Mouse (Mus musculus): ENCODE data around the gene Rpl13a. TPM values are rescaled to one million over a fixed set of nuclear protein-coding genes. Genes with fewer than 3 reads are reported as not detected.

Rpl13a gene
- 253 TPM for polyA plus RNA-seq (2014; fragmentation: Illumina TruSeq; extraction: RNeasy Lipid Tissue Mini Kit (QIAGEN cat#74804); ENCODE audit: low read depth, low replicate concordance)

DNA sequence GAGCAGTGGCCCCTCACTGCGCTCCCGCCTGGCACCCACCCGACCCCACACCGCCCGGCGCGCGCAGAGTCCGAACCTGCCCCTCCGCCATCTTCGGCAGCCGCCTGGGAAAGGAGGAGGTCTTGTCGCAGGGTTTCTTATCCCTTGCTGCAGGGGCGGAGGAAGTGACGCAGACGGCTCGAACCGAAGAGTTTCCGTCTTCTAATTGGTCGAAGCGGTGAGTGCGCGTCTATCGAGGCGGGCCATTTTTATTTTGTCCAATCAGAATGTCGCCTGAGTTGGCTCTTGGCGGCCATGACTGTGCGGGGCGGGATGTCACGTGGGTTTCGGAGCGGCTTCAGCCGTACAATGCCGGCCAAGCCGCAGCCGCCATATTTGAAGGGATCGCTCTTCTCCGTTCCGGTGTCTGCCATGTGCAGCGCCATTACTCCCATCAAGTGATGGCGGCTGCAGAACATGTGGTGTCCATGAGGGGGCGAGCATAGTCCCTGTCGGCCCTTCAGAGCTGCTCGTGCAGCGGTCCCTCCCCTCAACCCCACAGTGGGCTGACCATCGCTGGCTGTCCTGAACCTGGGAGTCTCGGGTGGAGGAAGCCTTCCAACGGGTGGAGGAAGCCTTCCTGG, at the start of gene Rpl13a:
Gene Rpl13a (minus strand): TSS at position 138 of the 623 bp plus-strand sequence.

DNA sequence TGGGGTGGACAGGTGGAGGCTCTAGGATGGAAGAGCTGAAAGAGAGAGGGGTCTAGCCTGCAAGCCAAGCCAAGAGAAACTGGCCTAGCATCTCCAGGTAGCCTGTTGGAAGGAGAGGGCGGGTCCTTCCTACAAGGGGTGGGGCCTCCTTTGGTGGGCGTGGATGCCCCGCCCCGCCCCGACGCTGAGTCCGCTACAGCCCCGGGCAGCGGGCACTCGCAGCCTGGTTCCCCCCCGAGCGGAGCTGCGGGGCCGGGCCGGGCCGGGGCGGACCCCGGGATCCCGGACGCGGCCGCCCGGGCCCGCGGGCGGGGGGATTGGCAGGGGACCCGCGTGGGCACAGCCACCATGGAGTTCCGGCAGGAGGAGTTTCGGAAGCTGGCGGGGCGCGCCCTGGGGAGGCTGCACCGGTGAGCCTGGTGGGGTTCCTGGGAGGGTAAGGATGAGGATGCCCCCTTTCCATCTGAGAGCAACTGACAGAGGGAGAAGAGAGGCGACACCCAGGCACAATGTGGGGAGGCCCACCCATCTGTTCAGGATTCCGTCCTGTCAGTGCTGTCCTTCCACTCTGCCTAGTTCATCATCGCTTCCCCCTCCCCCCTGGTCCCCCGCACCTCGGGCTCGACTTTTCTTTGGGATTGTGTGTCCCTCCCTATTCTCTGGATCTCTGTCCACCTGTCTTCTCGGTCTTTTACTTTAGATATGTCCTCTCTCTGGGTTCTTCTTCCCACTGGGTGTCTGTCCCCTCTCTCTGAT, 35.4 kb upstream of the Rpl13a start, which contains the start of gene Slc17a7:
Gene Slc17a7 (plus strand): TSS at position 215 of the 756 bp plus-strand sequence.

DNA sequence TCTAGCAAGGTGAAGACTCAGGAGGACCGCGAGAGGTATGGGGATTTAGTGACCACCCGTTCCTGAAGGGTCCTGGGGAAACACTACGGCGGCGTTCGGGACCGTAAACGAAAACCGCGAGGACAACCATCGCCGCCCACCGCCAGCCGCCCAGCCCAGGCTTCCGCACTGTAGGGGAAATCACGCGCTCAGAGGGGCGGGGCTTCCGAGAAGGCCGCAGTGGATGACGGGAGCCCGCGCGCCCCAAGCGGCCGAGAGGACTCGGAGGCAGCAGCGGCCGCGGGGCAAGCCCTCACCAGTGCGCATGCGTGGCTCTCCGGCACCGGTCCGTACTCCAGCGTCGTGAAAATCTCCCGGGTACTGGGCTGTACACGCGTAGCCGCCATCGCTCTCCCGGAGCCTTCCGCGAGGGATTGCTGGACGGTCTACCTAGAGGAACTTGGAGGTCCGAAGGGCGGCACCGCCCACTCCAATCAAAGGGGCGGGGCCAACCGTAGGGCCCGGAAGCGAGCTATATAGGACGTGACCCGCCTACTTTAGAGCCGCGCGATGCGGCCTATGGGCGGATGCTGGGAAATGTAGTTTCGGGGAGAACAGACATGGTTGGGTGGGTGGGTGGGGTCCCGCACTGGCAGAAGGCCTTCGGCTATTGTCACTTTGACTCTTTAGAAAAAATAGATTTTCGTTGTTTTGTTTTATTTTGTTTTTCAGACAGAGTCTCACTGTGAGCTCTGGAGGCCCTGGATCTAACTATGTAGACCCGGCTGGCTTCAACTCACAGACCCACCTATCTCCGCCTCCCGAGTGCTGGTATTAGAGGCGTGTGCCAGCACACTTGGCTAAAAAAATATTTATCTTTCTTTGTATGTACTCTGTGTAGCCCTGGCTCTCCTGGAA, 25.8 kb upstream of the Rpl13a start, which contains the start of the genes Pih1d1 and Aldh16a1:
Gene Pih1d1 (plus strand): TSS at position 208 of the 897 bp plus-strand sequence.
Gene Aldh16a1 (minus strand): TSS at position 489 of the 897 bp plus-strand sequence.

DNA sequence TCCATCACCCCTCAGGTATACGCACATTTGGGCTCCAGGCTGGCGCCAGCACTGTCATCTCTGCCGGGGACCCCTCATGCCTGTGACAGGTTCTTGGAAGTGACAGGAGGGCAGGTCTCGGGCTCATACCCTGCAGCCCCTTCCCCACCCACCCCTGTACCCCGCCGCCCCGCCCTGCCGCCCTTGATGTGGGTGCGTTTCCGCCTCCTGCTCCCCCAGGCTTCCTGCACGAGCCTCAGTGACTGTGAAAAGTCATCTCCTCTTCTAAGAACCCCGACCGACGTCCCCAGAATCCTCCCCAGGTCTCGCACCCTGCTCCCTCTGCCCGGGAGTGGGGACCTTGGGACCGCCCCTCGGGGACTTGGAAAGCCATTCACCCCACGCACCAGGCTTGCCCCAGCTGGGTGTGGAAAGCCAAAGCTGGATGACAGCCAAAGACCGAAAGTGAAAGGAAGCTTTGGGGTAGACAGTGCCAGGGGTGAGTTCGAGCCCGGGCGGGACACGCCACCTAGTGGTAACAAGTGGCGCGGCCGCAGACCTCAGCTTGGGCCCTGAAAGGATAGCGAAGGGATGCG, 7.5 kb upstream of the Rpl13a start, which contains the start of the genes Gm45713 and Flt3l:
Gene Gm45713 (minus strand): TSS at position 239 of the 575 bp plus-strand sequence.
Gene Flt3l (minus strand): TSS at position 440 of the 575 bp plus-strand sequence.

DNA sequence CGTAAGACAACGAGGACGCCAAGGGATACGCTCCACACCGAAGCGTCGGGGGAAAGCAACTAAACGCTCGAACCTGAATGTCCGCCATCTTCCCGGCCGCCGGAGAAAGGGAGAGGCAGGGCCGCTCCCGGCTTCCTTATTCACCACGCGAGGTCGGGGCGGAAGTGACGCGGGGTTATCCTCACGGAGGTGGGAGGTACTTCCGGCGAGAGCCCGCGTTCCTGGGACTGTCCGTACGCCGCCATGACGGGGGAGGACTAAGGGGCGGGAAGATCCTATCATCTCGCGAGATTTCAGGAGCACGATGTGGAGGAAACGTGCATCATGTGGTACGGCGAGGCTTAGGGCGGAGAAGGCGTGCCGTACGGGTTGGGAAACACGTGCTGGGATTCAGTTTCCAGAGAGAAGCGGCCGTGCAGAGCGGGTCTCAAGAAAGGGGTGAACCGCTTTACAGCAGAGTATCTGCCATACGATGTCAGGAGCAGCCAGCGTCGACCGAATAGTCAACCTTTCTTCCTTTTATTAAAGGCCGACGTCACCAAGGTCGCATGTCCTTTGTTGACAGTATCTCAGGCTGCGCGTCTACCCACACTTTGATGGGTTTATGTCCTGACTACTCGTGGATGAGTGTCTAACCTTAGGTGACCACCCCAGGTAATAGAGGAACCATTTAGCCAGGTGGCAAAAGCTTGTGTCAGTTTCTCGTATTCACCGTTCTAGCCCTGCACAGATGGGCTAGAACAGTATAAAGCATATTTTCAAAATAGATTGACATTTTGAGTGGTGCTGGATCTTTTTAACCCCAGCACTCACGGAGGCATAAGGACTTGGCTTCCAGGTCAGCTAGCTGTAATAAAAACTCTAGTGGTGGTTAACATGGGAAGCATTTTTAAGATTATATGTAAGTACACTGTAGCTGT, 4.1 kb downstream of the Rpl13a start, which contains the start of gene Rps11:
Gene Rps11 (minus strand): TSS at position 216 of the 920 bp plus-strand sequence.

DNA sequence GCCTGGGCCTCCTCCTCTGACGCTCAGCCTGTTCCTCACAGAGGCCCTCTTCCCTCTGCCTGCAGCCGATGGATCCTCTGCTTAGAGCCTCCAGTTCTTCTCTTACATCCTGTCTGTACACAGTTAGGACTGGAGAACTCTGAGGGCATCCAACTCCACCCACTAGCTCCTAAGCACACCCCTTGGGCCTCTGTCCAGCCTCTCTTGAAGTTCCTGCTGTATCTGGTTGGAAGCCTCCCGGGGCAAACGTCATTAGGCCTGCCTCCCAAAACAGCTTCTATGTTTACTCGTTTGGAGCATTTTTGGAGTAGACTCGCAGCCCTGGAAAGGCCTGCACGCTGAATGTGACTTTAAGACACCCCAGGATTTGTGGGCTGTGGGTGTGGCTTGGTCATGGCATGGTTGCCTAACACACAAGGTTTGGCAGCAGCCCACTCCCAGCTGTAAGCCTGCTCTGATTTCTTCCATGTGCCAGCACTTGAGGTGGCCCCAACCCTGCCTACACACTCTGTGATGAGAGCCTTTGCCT, 24.8 kb downstream of the Rpl13a start, which contains the start of gene Fcgrt:
Gene Fcgrt (minus strand): TSS at position 200 of the 529 bp plus-strand sequence.

DNA sequence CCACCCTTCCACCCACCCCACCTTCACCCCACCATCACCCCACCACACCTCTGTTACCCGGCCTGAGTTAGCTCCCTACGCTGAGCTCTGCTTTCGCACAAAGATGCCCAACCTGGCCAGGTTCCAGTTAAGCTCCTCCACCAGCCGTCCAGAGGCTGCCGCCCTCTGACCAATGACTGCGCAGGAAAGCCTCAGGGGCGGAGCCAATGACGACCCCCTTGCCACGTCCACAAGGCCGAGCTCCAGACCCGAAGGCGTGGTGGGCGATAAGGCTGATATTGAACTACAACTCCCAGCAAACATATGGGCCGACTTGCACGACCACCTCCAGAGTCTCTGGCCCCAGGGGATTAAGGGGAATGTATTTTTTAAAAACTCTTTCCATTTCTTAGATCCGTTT, 36.5 kb downstream of the Rpl13a start, which contains the start of gene Rcn3:
Gene Rcn3 (minus strand): TSS at position 174 of the 400 bp plus-strand sequence.

Other genes with a start within 250 kb of the Rpl13a start
- gene Med25, start 236.0 kb downstream of the Rpl13a start, polyA plus RNA-seq (2014; fragmentation: Illumina TruSeq; extraction: RNeasy Lipid Tissue Mini Kit (QIAGEN cat#74804); ENCODE audit: low read depth, low replicate concordance) = 1.1 TPM
- gene Fuz, start 232.7 kb downstream of the Rpl13a start, polyA plus RNA-seq (2014; fragmentation: Illumina TruSeq; extraction: RNeasy Lipid Tissue Mini Kit (QIAGEN cat#74804); ENCODE audit: low read depth, low replicate concordance) = 1.4 TPM
- gene Ap2a1, start 199.3 kb downstream of the Rpl13a start, polyA plus RNA-seq (2014; fragmentation: Illumina TruSeq; extraction: RNeasy Lipid Tissue Mini Kit (QIAGEN cat#74804); ENCODE audit: low read depth, low replicate concordance) = 9.2 TPM
- gene Tsks, start 185.6 kb downstream of the Rpl13a start, polyA plus RNA-seq (2014; fragmentation: Illumina TruSeq; extraction: RNeasy Lipid Tissue Mini Kit (QIAGEN cat#74804); ENCODE audit: low read depth, low replicate concordance) = not detected
- gene Cpt1c, start 153.9 kb downstream of the Rpl13a start, polyA plus RNA-seq (2014; fragmentation: Illumina TruSeq; extraction: RNeasy Lipid Tissue Mini Kit (QIAGEN cat#74804); ENCODE audit: low read depth, low replicate concordance) = not detected
- 4.2 TPM for gene Prmt1, start 142.2 kb downstream of the Rpl13a start, polyA plus RNA-seq (2014; fragmentation: Illumina TruSeq; extraction: RNeasy Lipid Tissue Mini Kit (QIAGEN cat#74804); ENCODE audit: low read depth, low replicate concordance)
- gene Irf3, start 131.1 kb downstream of the Rpl13a start, polyA plus RNA-seq (2014; fragmentation: Illumina TruSeq; extraction: RNeasy Lipid Tissue Mini Kit (QIAGEN cat#74804); ENCODE audit: low read depth, low replicate concordance) = 21.4 TPM
- 0.66 TPM for gene Bcl2l12, start 130.0 kb downstream of the Rpl13a start, polyA plus RNA-seq (2014; fragmentation: Illumina TruSeq; extraction: RNeasy Lipid Tissue Mini Kit (QIAGEN cat#74804); ENCODE audit: low read depth, low replicate concordance)
- 1.3 TPM for gene Scaf1, start 112.4 kb downstream of the Rpl13a start, polyA plus RNA-seq (2014; fragmentation: Illumina TruSeq; extraction: RNeasy Lipid Tissue Mini Kit (QIAGEN cat#74804); ENCODE audit: low read depth, low replicate concordance)
- gene Rras, start 110.8 kb downstream of the Rpl13a start, polyA plus RNA-seq (2014; fragmentation: Illumina TruSeq; extraction: RNeasy Lipid Tissue Mini Kit (QIAGEN cat#74804); ENCODE audit: low read depth, low replicate concordance) = 3.7 TPM
- gene Prr12, start 75.9 kb downstream of the Rpl13a start, polyA plus RNA-seq (2014; fragmentation: Illumina TruSeq; extraction: RNeasy Lipid Tissue Mini Kit (QIAGEN cat#74804); ENCODE audit: low read depth, low replicate concordance) = 0.11 TPM
- 3.2 TPM for gene Nosip, start 66.3 kb downstream of the Rpl13a start, polyA plus RNA-seq (2014; fragmentation: Illumina TruSeq; extraction: RNeasy Lipid Tissue Mini Kit (QIAGEN cat#74804); ENCODE audit: low read depth, low replicate concordance)
- 2.3 TPM for gene Prrg2, start 66.1 kb downstream of the Rpl13a start, polyA plus RNA-seq (2014; fragmentation: Illumina TruSeq; extraction: RNeasy Lipid Tissue Mini Kit (QIAGEN cat#74804); ENCODE audit: low read depth, low replicate concordance)
- not detected for gene Rcn3, start 36.5 kb downstream of the Rpl13a start, polyA plus RNA-seq (2014; fragmentation: Illumina TruSeq; extraction: RNeasy Lipid Tissue Mini Kit (QIAGEN cat#74804); ENCODE audit: low read depth, low replicate concordance)
- gene Fcgrt, start 24.9 kb downstream of the Rpl13a start, polyA plus RNA-seq (2014; fragmentation: Illumina TruSeq; extraction: RNeasy Lipid Tissue Mini Kit (QIAGEN cat#74804); ENCODE audit: low read depth, low replicate concordance) = 33.3 TPM
- gene Rps11, start 4.3 kb downstream of the Rpl13a start, polyA plus RNA-seq (2014; fragmentation: Illumina TruSeq; extraction: RNeasy Lipid Tissue Mini Kit (QIAGEN cat#74804); ENCODE audit: low read depth, low replicate concordance) = 172 TPM
- gene Gm45713, start 7.5 kb upstream of the Rpl13a start, polyA plus RNA-seq (2014; fragmentation: Illumina TruSeq; extraction: RNeasy Lipid Tissue Mini Kit (QIAGEN cat#74804); ENCODE audit: low read depth, low replicate concordance) = not detected
- gene Flt3l, start 7.7 kb upstream of the Rpl13a start, polyA plus RNA-seq (2014; fragmentation: Illumina TruSeq; extraction: RNeasy Lipid Tissue Mini Kit (QIAGEN cat#74804); ENCODE audit: low read depth, low replicate concordance) = 5.4 TPM
- 3.9 TPM for gene Pih1d1, start 25.5 kb upstream of the Rpl13a start, polyA plus RNA-seq (2014; fragmentation: Illumina TruSeq; extraction: RNeasy Lipid Tissue Mini Kit (QIAGEN cat#74804); ENCODE audit: low read depth, low replicate concordance)
- 5.2 TPM for gene Aldh16a1, start 25.8 kb upstream of the Rpl13a start, polyA plus RNA-seq (2014; fragmentation: Illumina TruSeq; extraction: RNeasy Lipid Tissue Mini Kit (QIAGEN cat#74804); ENCODE audit: low read depth, low replicate concordance)
- not detected for gene Slc17a7, start 35.2 kb upstream of the Rpl13a start, polyA plus RNA-seq (2014; fragmentation: Illumina TruSeq; extraction: RNeasy Lipid Tissue Mini Kit (QIAGEN cat#74804); ENCODE audit: low read depth, low replicate concordance)
- not detected for gene Gfy, start 50.8 kb upstream of the Rpl13a start, polyA plus RNA-seq (2014; fragmentation: Illumina TruSeq; extraction: RNeasy Lipid Tissue Mini Kit (QIAGEN cat#74804); ENCODE audit: low read depth, low replicate concordance)
- not detected for gene Pth2, start 52.2 kb upstream of the Rpl13a start, polyA plus RNA-seq (2014; fragmentation: Illumina TruSeq; extraction: RNeasy Lipid Tissue Mini Kit (QIAGEN cat#74804); ENCODE audit: low read depth, low replicate concordance)
- gene Ccdc155, start 76.1 kb upstream of the Rpl13a start, polyA plus RNA-seq (2014; fragmentation: Illumina TruSeq; extraction: RNeasy Lipid Tissue Mini Kit (QIAGEN cat#74804); ENCODE audit: low read depth, low replicate concordance) = not detected
- not detected for gene Dkkl1, start 83.4 kb upstream of the Rpl13a start, polyA plus RNA-seq (2014; fragmentation: Illumina TruSeq; extraction: RNeasy Lipid Tissue Mini Kit (QIAGEN cat#74804); ENCODE audit: low read depth, low replicate concordance)
- gene Tead2, start 87.0 kb upstream of the Rpl13a start, polyA plus RNA-seq (2014; fragmentation: Illumina TruSeq; extraction: RNeasy Lipid Tissue Mini Kit (QIAGEN cat#74804); ENCODE audit: low read depth, low replicate concordance) = 0.19 TPM
- 0.34 TPM for gene Cd37, start 110.4 kb upstream of the Rpl13a start, polyA plus RNA-seq (2014; fragmentation: Illumina TruSeq; extraction: RNeasy Lipid Tissue Mini Kit (QIAGEN cat#74804); ENCODE audit: low read depth, low replicate concordance)
- 1.2 TPM for gene Slc6a16, start 112.3 kb upstream of the Rpl13a start, polyA plus RNA-seq (2014; fragmentation: Illumina TruSeq; extraction: RNeasy Lipid Tissue Mini Kit (QIAGEN cat#74804); ENCODE audit: low read depth, low replicate concordance)
- not detected for gene Slc6a21, start 148.8 kb upstream of the Rpl13a start, polyA plus RNA-seq (2014; fragmentation: Illumina TruSeq; extraction: RNeasy Lipid Tissue Mini Kit (QIAGEN cat#74804); ENCODE audit: low read depth, low replicate concordance)
- gene Trpm4, start 205.0 kb upstream of the Rpl13a start, polyA plus RNA-seq (2014; fragmentation: Illumina TruSeq; extraction: RNeasy Lipid Tissue Mini Kit (QIAGEN cat#74804); ENCODE audit: low read depth, low replicate concordance) = not detected
- not detected for gene Hrc, start 206.5 kb upstream of the Rpl13a start, polyA plus RNA-seq (2014; fragmentation: Illumina TruSeq; extraction: RNeasy Lipid Tissue Mini Kit (QIAGEN cat#74804); ENCODE audit: low read depth, low replicate concordance)
- not detected for gene Ppfia3, start 238.3 kb upstream of the Rpl13a start, polyA plus RNA-seq (2014; fragmentation: Illumina TruSeq; extraction: RNeasy Lipid Tissue Mini Kit (QIAGEN cat#74804); ENCODE audit: low read depth, low replicate concordance)
- not detected for gene Lin7b, start 241.8 kb upstream of the Rpl13a start, polyA plus RNA-seq (2014; fragmentation: Illumina TruSeq; extraction: RNeasy Lipid Tissue Mini Kit (QIAGEN cat#74804); ENCODE audit: low read depth, low replicate concordance)